Mouse (Mus musculus) cerebellum, adult 2 months (tissue): ENCODE results near the gene Olfr1504.
"Not testable (repeated sequence)": the region's sequence is repeated elsewhere in the genome, so short reads cannot be mapped to it uniquely, and the experiment has no call there.

ENCODE experiments used
- CTCF ChIP-seq: fragments of 200-500 bp; IDR thresholded peaks from 2 replicates; pipeline ENCODE4 v1.5.1; 2011; ENCODE audit warnings: low read depth, mild to moderate bottlenecking, control low read depth, low read length, moderate library complexity, borderline replicate concordance; ENCODE audit not compliant: insufficient read depth
- POLR2A ChIP-seq: fragments of 200-500 bp; IDR thresholded peaks from 2 replicates; pipeline ENCODE4 v1.6.1; 2011; ENCODE audit warnings: low read length, control low read depth, borderline replicate concordance; ENCODE audit not compliant: insufficient read depth

DNA sequence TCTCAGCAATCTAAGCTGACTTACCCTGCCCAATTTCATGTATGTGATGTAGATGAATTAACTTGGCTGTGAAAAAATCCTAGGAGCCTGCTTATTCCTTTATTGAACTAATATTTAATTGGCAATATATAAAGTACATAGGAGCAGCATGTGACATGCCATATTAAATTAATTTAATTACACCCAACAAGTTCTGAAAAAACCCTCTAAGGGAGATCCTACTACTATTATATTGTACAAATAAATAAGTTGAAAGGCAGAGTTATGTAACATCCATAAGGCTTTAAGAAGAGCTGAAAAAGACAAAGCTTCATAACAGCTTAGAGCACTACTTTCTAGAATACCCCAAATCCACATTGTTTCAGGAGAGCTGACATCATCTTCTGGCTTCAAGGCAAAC lies 47.1 kb downstream of the Olfr1504 start, which contains the start of gene Olfr1501:
- not testable (repeated sequence) for TF ChIP-seq CTCF, POLR2A
